Comparison of ENCODE assay signal across 17 mouse cellular contexts in genomic region chr12:86916796-86917573, GRCm38 (mm10). TPM values are rescaled to one million over a fixed set of nuclear protein-coding genes. Genes with fewer than 3 reads are reported as not detected.
DNase-seq lines count a peak whose midpoint lies in the region; ATAC-seq and TF ChIP-seq lines count a peak whose summit lies in the region.
"Had no signal": no experiment of that assay in that cellular context is flagged by ENCODE, and none has a peak within 500 bp of the region (broad histone marks: within the 10 kb centered on the region; RNA-seq: fewer than 3 reads in every experiment).

No protein-coding gene starts in this region.

- peak overlapping the region; percentile 75 for H3K27ac ChIP-seq in gastrocnemius, adult 2 months
- H3K27ac ChIP-seq in hindbrain, embryonic 13.5 days: peak overlapping the region; percentile 94
- H3K27ac ChIP-seq in midbrain, postnatal 0 days (ENCODE audit: low read depth, low read length): peak overlapping the region; percentile 77
- H3K27ac ChIP-seq in thymus, adult 2 months (ENCODE audit: control insufficient read depth, insufficient read depth, low read length): no peak overlapping the region
- H3K27ac ChIP-seq: left cerebral cortex, adult 2 months; limb, embryonic 12.5 days had no signal

- intact Hi-C loops in gastrocnemius, adult 2 months (cut with DNase I): no loop called here

- no peak for ATAC-seq in hindbrain, embryonic 13.5 days (ENCODE audit: low FRiP score)
- ATAC-seq in midbrain, postnatal 0 days (ENCODE audit: low FRiP score): no peak

- no peak for TF ChIP-seq CTCF in gastrocnemius, adult 2 months (IDR thresholded peaks at IDR 0.05)
- TF ChIP-seq CTCF in midbrain, postnatal 0 days (IDR thresholded peaks at IDR 0.05): no peak
- TF ChIP-seq CTCF in thymus, adult 2 months (IDR thresholded peaks at IDR 0.05; ENCODE audit: borderline replicate concordance, control insufficient read depth, extremely low read depth, insufficient read depth, low read length, poor library complexity): no peak

- DNase-seq in gastrocnemius, adult 2 months: peak; percentile 73
- DNase-seq in gastrocnemius, postnatal 4 days (ENCODE audit: low spot score in 2 of 2): no peak
- peak; percentile 86 for DNase-seq in R1 (ENCODE audit: low read depth, low spot score)
- no peak for DNase-seq in midbrain, postnatal 0 days (ENCODE audit: low spot score)
- no peak for DNase-seq in layer of hippocampus, postnatal 25 days (ENCODE audit: extremely low spot score in 1 of 2, low spot score in 1 of 2)
- no peak for DNase-seq in thymus, adult 2 months
- no peak for DNase-seq in cerebellum, postnatal 4 days (ENCODE audit: low spot score in 2 of 2)
- DNase-seq: cerebellum, postnatal 36 days; heart, postnatal 36 days; kidney, adult 2 months; kidney, postnatal 4 days; lung, postnatal 36 days; right cerebral cortex, postnatal 25 days; thymus, adult 18-20 months had no signal

- H3K4me3 ChIP-seq in gastrocnemius, adult 2 months: no peak overlapping the region
- no peak overlapping the region for H3K4me3 ChIP-seq in hindbrain, embryonic 13.5 days
- no peak overlapping the region for H3K4me3 ChIP-seq in midbrain, postnatal 0 days (ENCODE audit: low read depth, low read length)
- no peak overlapping the region for H3K4me3 ChIP-seq in thymus, adult 2 months (ENCODE audit: control insufficient read depth, insufficient read depth, low read length)
- H3K4me3 ChIP-seq: left cerebral cortex, adult 2 months; limb, embryonic 12.5 days had no signal

- H3K36me3 ChIP-seq in hindbrain, embryonic 13.5 days: no peaks in the 10 kb centered on the region
- no peaks in the 10 kb centered on the region for H3K36me3 ChIP-seq in midbrain, postnatal 0 days (ENCODE audit: insufficient read depth, low read length)
- no peaks in the 10 kb centered on the region for H3K36me3 ChIP-seq in thymus, adult 2 months (ENCODE audit: control insufficient read depth, insufficient read depth, low read length)
- H3K36me3 ChIP-seq: limb, embryonic 12.5 days had no signal

- H3K9ac ChIP-seq in hindbrain, embryonic 13.5 days: no peak overlapping the region
- H3K9ac ChIP-seq in midbrain, postnatal 0 days (replicated peaks; ENCODE audit: low read length, poor library complexity, severe bottlenecking): peak overlapping the region; percentile 24; the same call in 1 of the 2 replicates
- H3K9ac ChIP-seq: limb, embryonic 12.5 days had no signal

- no peak for TF ChIP-seq POLR2A in thymus, adult 2 months (IDR thresholded peaks at IDR 0.05; ENCODE audit: control insufficient read depth, extremely low read depth, insufficient read depth, low read length, poor library complexity)

- H3K4me2 ChIP-seq in hindbrain, embryonic 13.5 days: no peak overlapping the region
- no peak overlapping the region for H3K4me2 ChIP-seq in midbrain, postnatal 0 days (ENCODE audit: low read depth, low read length, poor library complexity, severe bottlenecking)
- H3K4me2 ChIP-seq: limb, embryonic 12.5 days had no signal

- H3K9me3 ChIP-seq in hindbrain, embryonic 13.5 days: no peaks in the 10 kb centered on the region
- no peaks in the 10 kb centered on the region for H3K9me3 ChIP-seq in midbrain, postnatal 0 days (ENCODE audit: low read length)
- H3K9me3 ChIP-seq: limb, embryonic 12.5 days had no signal

- H3K4me1 ChIP-seq in hindbrain, embryonic 13.5 days (replicated peaks): peaks cover 61% of the 10 kb centered on the region
- H3K4me1 ChIP-seq in midbrain, postnatal 0 days (ENCODE audit: insufficient read depth, low read length): peaks cover 26% of the 10 kb centered on the region
- peaks cover 18% of the 10 kb centered on the region for H3K4me1 ChIP-seq in thymus, adult 2 months (replicated peaks; ENCODE audit: control insufficient read depth, insufficient read depth, low read length)

- H3K27me3 ChIP-seq in hindbrain, embryonic 13.5 days: peaks cover 18% of the 10 kb centered on the region; the same call in 1 of the 2 replicates
- H3K27me3 ChIP-seq in midbrain, postnatal 0 days (ENCODE audit: insufficient read depth, low read length): no peaks in the 10 kb centered on the region
- no peaks in the 10 kb centered on the region for H3K27me3 ChIP-seq in thymus, adult 2 months (ENCODE audit: control insufficient read depth, insufficient read depth, low read length)

- WGBS in hindbrain, embryonic 13.5 days: 81% methylated on average over 7 of the region's 7 CpGs
- WGBS in midbrain, postnatal 0 days: 86% methylated on average over 7 of the region's 7 CpGs
- 95% methylated on average over 7 of the region's 7 CpGs for whole genome bisulfite sequencing in thymus, adult 2 months

RNA-seq across cellular contexts. Expression of gene Cipc, which starts 29.9 kb away (rescaled TPM):
- 10 to 100 TPM; 32.2 to 33.8 TPM for total RNA-seq in gastrocnemius, adult 2 months (2021)
- 10 to 100 TPM; 21.5 to 31.1 TPM for total RNA-seq in gastrocnemius, postnatal 4 days (2021)
- polyA plus RNA-seq in hindbrain, embryonic 13.5 days (2015; fragmentation: Nextera tagmentation; extraction: Ambion mirVana): 44.1 and 45.4 TPM in 2 replicates
- total RNA-seq in midbrain, postnatal 0 days (2014; rRNA removed): 65.7 and 77.5 TPM in 2 replicates
- 34.6 and 37.6 TPM in 2 replicates for polyA plus RNA-seq in midbrain, postnatal 0 days (2015; fragmentation: Nextera tagmentation; extraction: Ambion mirVana)
- total RNA-seq in layer of hippocampus, postnatal 25 days (2021): 10 to 100 TPM; 62.0 to 74.2 TPM
- polyA plus RNA-seq in thymus, adult 2 months (2012; rRNA removed): 43.8 and 56.5 TPM in 2 replicates

RNA-seq across cellular contexts. Expression of gene Irf2bpl, which starts 32.4 kb away (rescaled TPM):
- total RNA-seq in gastrocnemius, adult 2 months (2021): 10 to 100 TPM; 21.5 to 28.2 TPM
- 10 to 100 TPM; 43.2 to 44.8 TPM for total RNA-seq in gastrocnemius, postnatal 4 days (2021)
- polyA plus RNA-seq in hindbrain, embryonic 13.5 days (2015; fragmentation: Nextera tagmentation; extraction: Ambion mirVana): 66.4 and 70.0 TPM in 2 replicates
- 171 and 191 TPM in 2 replicates for total RNA-seq in midbrain, postnatal 0 days (2014; rRNA removed)
- 74.2 and 86.2 TPM in 2 replicates for polyA plus RNA-seq in midbrain, postnatal 0 days (2015; fragmentation: Nextera tagmentation; extraction: Ambion mirVana)
- 10 to 100 TPM; 68.0 to 70.8 TPM for total RNA-seq in layer of hippocampus, postnatal 25 days (2021)
- 38.6 and 46.1 TPM in 2 replicates for polyA plus RNA-seq in thymus, adult 2 months (2012; rRNA removed)

Comparison
In these comparisons a context has a peak if more than half of its experiments do, and no peak if none do; other contexts are left out.
1. DNase-seq: peak in gastrocnemius, adult 2 months (single experiment) and R1 (single experiment); none in gastrocnemius, postnatal 4 days (0 of 2), midbrain, postnatal 0 days (single experiment), layer of hippocampus, postnatal 25 days (0 of 2), thymus, adult 2 months (single experiment) and cerebellum, postnatal 4 days (0 of 2).